Mouse (Mus musculus) G1E (cell line): Measurements from ENCODE around the gene Ndufs7. TPM values are rescaled to one million over a fixed set of nuclear protein-coding genes. Genes with fewer than 3 reads are reported as not detected.

ENCODE experiments used
- ATAC-seq: 2 replicates; pipeline ENCODE4 v1.8.0; 2016; ENCODE audit warnings: mild to moderate bottlenecking; ENCODE audit not compliant: insufficient number of reproducible peaks, poor library complexity, low FRiP score, severe bottlenecking; ENCODE audit errors: extremely low read depth
- DNase-seq: peaks from one replicate; pipeline ENCODE4 v3.0.0; 2012; ENCODE audit warnings: low spot score
- H3K27me3 ChIP-seq: 2 replicates; pipeline ENCODE4 v1.6.1; 2012; ENCODE audit warnings: mild to moderate bottlenecking, low read length, inconsistent platforms; ENCODE audit not compliant: insufficient read depth
- H3K36me3 ChIP-seq: replicated peaks from 2 replicates; pipeline ENCODE3; 2012; ENCODE audit warnings: mild to moderate bottlenecking, inconsistent platforms
- H3K4me1 ChIP-seq: 2 replicates; pipeline ENCODE4 v1.6.1; 2012; ENCODE audit warnings: low read depth, low read length, inconsistent platforms, mixed read lengths; ENCODE audit not compliant: insufficient read depth
- H3K4me3 ChIP-seq: 2 replicates; pipeline ENCODE4 v1.5.1; 2012; ENCODE audit warnings: low read depth, mild to moderate bottlenecking, inconsistent platforms, low read length, moderate library complexity, mixed read lengths
- H3K9me3 ChIP-seq: replicated peaks from 2 replicates; pipeline ENCODE4 v1.6.1; 2012; ENCODE audit warnings: inconsistent platforms
- CTCF ChIP-seq: IDR thresholded peaks from 2 replicates; pipeline ENCODE4 v1.5.1; 2012; ENCODE audit warnings: low read depth, low read length, inconsistent platforms, mixed read lengths
- GATA1 ChIP-seq: IDR thresholded peaks from 2 replicates; pipeline ENCODE4 v1.6.1; 2012; ENCODE audit warnings: borderline replicate concordance, low read length, inconsistent platforms, mixed read lengths
- GATA2 ChIP-seq: IDR thresholded peaks from 2 replicates; pipeline ENCODE4 v1.6.1; 2012; ENCODE audit warnings: low read depth, low read length, inconsistent platforms, borderline replicate concordance
- POLR2AphosphoS5 ChIP-seq: IDR thresholded peaks from 2 replicates; pipeline ENCODE4 v1.6.1; 2012; ENCODE audit warnings: low read depth, low read length, inconsistent platforms; ENCODE audit not compliant: insufficient replicate concordance
- TAL1 ChIP-seq: conservative IDR thresholded peaks from 2 replicates; pipeline ENCODE4 v1.6.1; 2012; ENCODE audit warnings: low read depth, low read length, inconsistent platforms, mixed read lengths
- polyA plus RNA-seq: library from polyadenylated mRNA; stranded (reverse); fragments of >175 nt; gene quantifications from 2 replicates; pipeline ENCODE4 v1.2.3, GENCODE M21; 2012
- total RNA-seq, 2 experiments: library from RNA; stranded (forward) in 1 of 2; stranded (reverse) in 1 of 2; fragments of 200-1000 nt in 1 of 2; fragments of >200 nt in 1 of 2; fragmentation: Nextera tagmentation in 1 of 2; gene quantifications; 2 replicates each; pipeline ENCODE4 v1.2.3; 2014 to 2017

The Ndufs7 gene
- 246 and 251 TPM in 2 replicates for total RNA-seq (2014; fragmentation: Nextera tagmentation)
- 152 and 156 TPM in 2 replicates for total RNA-seq (2017)
- polyA plus RNA-seq: 222 and 257 TPM in 2 replicates

DNA sequence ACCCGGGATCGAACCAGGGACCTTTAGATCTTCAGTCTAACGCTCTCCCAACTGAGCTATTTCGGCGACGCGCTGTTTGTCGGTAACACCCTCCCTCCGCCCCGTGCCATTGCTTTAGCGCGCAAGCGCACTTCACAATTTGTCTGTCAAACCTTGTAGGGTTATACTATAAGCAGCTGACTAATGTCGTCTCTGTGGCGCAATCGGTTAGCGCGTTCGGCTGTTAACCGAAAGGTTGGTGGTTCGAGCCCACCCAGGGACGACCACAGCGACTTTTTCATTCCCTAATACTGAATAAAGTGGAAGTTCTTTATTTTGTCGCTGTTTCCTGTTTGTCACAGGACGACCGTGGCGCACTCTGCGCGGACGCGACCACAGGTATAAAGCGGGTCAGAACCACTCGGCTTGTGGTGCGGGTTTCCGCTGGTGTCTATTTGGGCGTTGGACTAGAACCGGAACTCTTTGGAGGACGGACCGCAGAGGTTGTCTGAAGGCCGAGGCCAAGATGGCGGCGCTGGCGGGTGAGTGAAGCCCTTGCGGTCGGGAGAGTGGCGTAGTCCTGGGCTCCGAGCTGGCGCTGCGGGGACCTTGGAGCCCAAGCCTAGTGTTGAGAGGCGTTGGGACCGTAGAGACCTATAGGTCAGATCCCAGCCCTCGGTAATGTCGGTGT is at the start of gene Ndufs7:
TSS of gene Ndufs7 (plus strand) at position 151 of the 670 bp plus-strand sequence.
- TF ChIP-seq CTCF (no peak), TAL1 (no peak), POLR2AphosphoS5 (no peak), GATA1 (no peak), GATA2 (no peak)
- peaks cover 56% of the 10 kb centered on the region for H3K36me3 ChIP-seq
- no peaks in the 10 kb centered on the region for H3K27me3 ChIP-seq
- H3K4me1 ChIP-seq: peaks cover 63% of the 10 kb centered on the region
- no peaks in the 10 kb centered on the region for H3K9me3 ChIP-seq
- ATAC-seq (peak; percentile 72), DNase-seq (peak; percentile 73)
- H3K4me3 ChIP-seq: peak within 1 kb of the TSS; percentile 84

DNA sequence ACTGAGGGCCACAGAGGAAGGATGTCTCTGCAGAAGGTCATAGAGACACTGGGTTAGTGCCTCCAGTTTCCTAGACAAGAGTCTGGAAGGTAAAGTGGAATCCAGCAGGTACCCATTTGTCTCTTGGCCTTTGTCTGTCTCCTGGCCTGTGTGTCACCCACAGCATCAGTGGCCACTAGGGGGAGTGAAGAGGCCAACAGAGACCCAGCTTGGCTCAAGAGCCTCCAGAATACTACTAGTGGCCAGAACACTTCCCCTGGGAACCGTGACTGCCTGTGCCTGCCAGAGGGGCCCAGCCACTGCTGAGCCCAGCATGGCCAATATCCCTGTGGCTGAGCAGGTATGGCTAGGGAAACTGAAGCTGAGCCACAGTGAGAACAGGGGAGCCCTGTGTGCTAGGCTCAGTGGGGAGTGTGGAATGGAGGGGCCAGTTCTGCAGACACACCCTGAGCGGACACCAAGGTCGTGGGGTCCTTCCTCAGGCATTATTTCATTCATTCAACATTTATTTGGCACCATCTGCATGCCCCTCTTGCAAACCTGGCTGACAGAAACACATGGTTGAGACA is 49.4 kb upstream of the Ndufs7 start:
- ATAC-seq (0 out of 2 replicates have a peak, but pooled peaks have one; percentile 49), DNase-seq (peak; percentile 66)
- Histone ChIP-seq H3K4me1 (no peaks in the 10 kb centered on the region), H3K36me3 (no peaks in the 10 kb centered on the region), H3K4me3 (no peak overlapping the region), H3K27me3 (peaks cover 48% of the 10 kb centered on the region), H3K9me3 (no peaks in the 10 kb centered on the region)
- TF ChIP-seq CTCF (peak; percentile 93), POLR2AphosphoS5 (no peak), TAL1 (no peak)

GRCm38 (mm10) chr10:80200485-80200884 is 48.4 kb upstream of the Ndufs7 start:
- Histone ChIP-seq H3K27me3 (peaks cover 54% of the 10 kb centered on the region), H3K36me3 (no peaks in the 10 kb centered on the region), H3K4me1 (no peaks in the 10 kb centered on the region), H3K9me3 (no peaks in the 10 kb centered on the region), H3K4me3 (no peak overlapping the region)
- ATAC-seq: no peak
- TF ChIP-seq CTCF (no peak), POLR2AphosphoS5 (no peak), TAL1 (no peak), GATA2 (no peak), GATA1 (no peak)
- no peak for DNase-seq

- Histone ChIP-seq H3K36me3 (no peaks in the 10 kb centered on the region), H3K4me1 (no peaks in the 10 kb centered on the region), H3K9me3 (no peaks in the 10 kb centered on the region), H3K4me3 (no peak overlapping the region), H3K27me3 (peaks cover 64% of the 10 kb centered on the region)
- no peak for DNase-seq
- TF ChIP-seq POLR2AphosphoS5 (no peak), GATA1 (no peak), CTCF (no peak), GATA2 (no peak), TAL1 (no peak)
- ATAC-seq: no peak
Observed at GRCm38 (mm10) chr10:80204055-80204454, 44.9 kb upstream of the Ndufs7 start.

DNA sequence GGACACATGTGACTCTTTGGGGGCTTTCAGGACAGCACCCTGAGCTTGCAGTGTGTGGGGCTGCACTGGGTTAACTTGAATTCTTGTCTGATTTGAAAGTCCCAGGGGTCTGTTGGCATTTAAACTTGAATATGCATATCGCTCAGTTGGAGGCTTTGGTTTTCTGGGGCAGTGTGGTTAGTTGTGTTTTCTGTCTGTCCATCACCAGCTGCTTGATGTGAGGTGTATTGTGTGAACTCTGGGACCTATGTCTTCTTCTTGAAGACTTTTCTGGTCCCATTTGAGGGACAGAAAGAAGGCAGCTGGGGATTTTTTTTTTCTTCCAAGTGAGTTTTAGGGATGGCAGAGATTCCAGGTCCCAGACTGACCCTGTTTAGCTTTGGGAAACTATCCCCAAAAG is 41.7 kb upstream of the Ndufs7 start:
- peaks cover 58% of the 10 kb centered on the region for H3K27me3 ChIP-seq
- no peaks in the 10 kb centered on the region for H3K36me3 ChIP-seq
- no peak overlapping the region for H3K4me3 ChIP-seq
- no peaks in the 10 kb centered on the region for H3K4me1 ChIP-seq
- ATAC-seq: no peak
- TF ChIP-seq POLR2AphosphoS5: no peak
- TF ChIP-seq CTCF: no peak
- TF ChIP-seq GATA2: no peak
- TF ChIP-seq GATA1: no peak
- TF ChIP-seq TAL1: no peak
- no peaks in the 10 kb centered on the region for H3K9me3 ChIP-seq
- DNase-seq: no peak

DNA sequence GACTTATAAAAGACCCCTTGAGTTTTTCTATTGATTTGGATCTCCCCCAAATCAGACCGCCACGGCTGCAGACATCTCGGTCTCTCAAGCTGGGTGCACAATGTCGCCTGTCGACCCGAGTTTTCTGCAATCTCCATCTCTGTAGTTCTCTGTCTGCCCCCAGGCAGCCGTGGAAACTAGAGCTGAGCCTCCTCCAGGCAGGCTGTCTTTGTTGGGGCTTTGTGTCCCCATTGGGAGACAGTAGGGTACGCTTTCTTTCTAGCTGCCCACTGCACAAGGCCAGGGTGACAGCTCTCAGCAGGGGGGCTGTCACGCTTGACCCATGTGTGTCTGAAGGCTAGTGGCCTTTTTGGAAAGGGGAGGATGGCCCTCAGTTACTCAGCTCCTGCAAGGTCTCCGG is 41.2 kb upstream of the Ndufs7 start:
- no peak overlapping the region for H3K4me3 ChIP-seq
- DNase-seq (no peak), ATAC-seq (no peak)
- H3K36me3 ChIP-seq: no peaks in the 10 kb centered on the region
- H3K9me3 ChIP-seq: no peaks in the 10 kb centered on the region
- H3K27me3 ChIP-seq: peaks cover 59% of the 10 kb centered on the region
- no peak for TF ChIP-seq GATA2
- TF ChIP-seq CTCF: no peak
- H3K4me1 ChIP-seq: no peaks in the 10 kb centered on the region

- DNase-seq (no peak), ATAC-seq (no peak)
- H3K36me3 ChIP-seq: no peaks in the 10 kb centered on the region
- H3K4me1 ChIP-seq: no peaks in the 10 kb centered on the region
- no peaks in the 10 kb centered on the region for H3K9me3 ChIP-seq
- TF ChIP-seq POLR2AphosphoS5 (no peak), GATA1 (no peak), GATA2 (no peak), TAL1 (no peak), CTCF (no peak)
- H3K27me3 ChIP-seq: peaks cover 62% of the 10 kb centered on the region
- no peak overlapping the region for H3K4me3 ChIP-seq
Observed at GRCm38 (mm10) chr10:80208248-80208647, 40.7 kb upstream of the Ndufs7 start.
